Mouse (Mus musculus) forebrain, embryonic 13.5 days (tissue): ENCODE measurements around the gene Mtnr1b. TPM values are rescaled to one million over a fixed set of nuclear protein-coding genes. Genes with fewer than 3 reads are reported as not detected.

Source experiments
- ATAC-seq: fragments of 200-750 bp; cut with Nextera tagmentation; 2 replicates; pipeline ENCODE4 v1.8.0; 2017
- H3K27ac ChIP-seq: fragments of 300-500 bp; sonication (generic); 2 replicates; pipeline ENCODE4 v1.5.1; 2015; ENCODE audit warnings: inconsistent platforms, mild to moderate bottlenecking, moderate library complexity
- H3K27me3 ChIP-seq: fragments of 300-500 bp; sonication (generic); 2 replicates; pipeline ENCODE4 v1.6.1; 2015; ENCODE audit warnings: mild to moderate bottlenecking, inconsistent platforms
- H3K36me3 ChIP-seq: fragments of 300-500 bp; sonication (generic); 2 replicates; pipeline ENCODE4 v1.6.1; 2015; ENCODE audit warnings: mild to moderate bottlenecking, inconsistent platforms; ENCODE audit not compliant: poor library complexity, severe bottlenecking
- H3K4me1 ChIP-seq: fragments of 300-500 bp; sonication (generic); 2 replicates; pipeline ENCODE4 v1.6.1; 2015; ENCODE audit warnings: inconsistent platforms
- H3K4me2 ChIP-seq: fragments of 300-500 bp; sonication (generic); 2 replicates; pipeline ENCODE4 v1.6.1; 2015; ENCODE audit warnings: inconsistent platforms, mild to moderate bottlenecking, moderate library complexity
- H3K4me3 ChIP-seq: fragments of 300-500 bp; sonication (generic); 2 replicates; pipeline ENCODE4 v1.5.1; 2015; ENCODE audit warnings: mild to moderate bottlenecking, inconsistent platforms
- H3K9ac ChIP-seq: fragments of 300-500 bp; sonication (generic); 2 replicates; pipeline ENCODE4 v1.6.1; 2015; ENCODE audit warnings: mild to moderate bottlenecking, inconsistent platforms
- H3K9me3 ChIP-seq: fragments of 300-500 bp; sonication (generic); replicated peaks from 2 replicates; pipeline ENCODE4 v1.6.1; 2016; ENCODE audit warnings: inconsistent platforms
- WGBS: fragments of 180-500 bp; shearing (Covaris S2); methylation state at CpG from one replicate; pipeline ENCODE4 v1.1.7; 2015; 5-methylcytosine and 5-hydroxymethylcytosine counted together
- polyA plus RNA-seq: library from polyadenylated mRNA; unstranded; fragments of >200 nt; fragmentation: Nextera tagmentation; extraction: Ambion mirVana; gene quantifications from 2 replicates; pipeline ENCODE4 v1.2.1, GENCODE M21; 2015

The Mtnr1b gene
- not detected in 2 replicates for polyA plus RNA-seq

- Histone ChIP-seq H3K27ac (no peak within 1 kb of the TSS), H3K9me3 (no peaks in the 10 kb centered on the region), H3K9ac (no peak within 1 kb of the TSS), H3K27me3 (0 out of 2 replicates have a peak, but pooled peaks cover 3% of the 10 kb centered on the region), H3K4me3 (no peak within 1 kb of the TSS), H3K4me1 (no peaks in the 10 kb centered on the region), H3K4me2 (peak within 1 kb of the TSS; percentile 12; the same call in 1 of the 2 replicates), H3K36me3 (no peaks in the 10 kb centered on the region)
- 0 out of 2 replicates have a peak, but pooled peaks have one; percentile 16 for ATAC-seq
- WGBS, result 62% methylated on average over 19 of the region's 19 CpGs
These were observed at the start of gene Mtnr1b for GRCm38 (mm10) chr9:15874506-15875160. TSS of gene Mtnr1b (minus strand) at chr9:15874556.

- Histone ChIP-seq H3K4me2 (no peak overlapping the region), H3K9ac (no peak overlapping the region), H3K4me1 (no peaks in the 10 kb centered on the region), H3K27ac (no peak overlapping the region), H3K36me3 (peaks cover 29% of the 10 kb centered on the region), H3K4me3 (no peak overlapping the region), H3K27me3 (no peaks in the 10 kb centered on the region), H3K9me3 (no peaks in the 10 kb centered on the region)
- no peak for ATAC-seq
- WGBS, result 73% methylated on average over 4 of the region's 4 CpGs
These were observed 45.9 kb upstream of the Mtnr1b start for GRCm38 (mm10) chr9:15920271-15920670.

- Histone ChIP-seq H3K27ac (no peak overlapping the region), H3K36me3 (peaks cover 37% of the 10 kb centered on the region), H3K4me3 (no peak overlapping the region), H3K4me2 (no peak overlapping the region), H3K4me1 (no peaks in the 10 kb centered on the region), H3K9ac (no peak overlapping the region), H3K27me3 (no peaks in the 10 kb centered on the region), H3K9me3 (no peaks in the 10 kb centered on the region)
- ATAC-seq, result peak; percentile 56; the same call in 1 of the 2 replicates
- WGBS, result 55% methylated on average over 5 of the region's 5 CpGs
These were observed 45.1 kb upstream of the Mtnr1b start for GRCm38 (mm10) chr9:15919373-15920005.

GRCm38 (mm10) chr9:15916600-15916999 lies 42.2 kb upstream of the Mtnr1b start:
- Histone ChIP-seq H3K9me3 (no peaks in the 10 kb centered on the region), H3K4me3 (no peak overlapping the region), H3K4me1 (no peaks in the 10 kb centered on the region), H3K36me3 (peaks cover 28% of the 10 kb centered on the region), H3K4me2 (no peak overlapping the region), H3K9ac (no peak overlapping the region), H3K27me3 (no peaks in the 10 kb centered on the region), H3K27ac (no peak overlapping the region)
- no peak for ATAC-seq

- H3K9me3 ChIP-seq, result no peaks in the 10 kb centered on the region
- H3K36me3 ChIP-seq, result peaks cover 18% of the 10 kb centered on the region
- no peak for ATAC-seq
- no peak overlapping the region for H3K27ac ChIP-seq
- no peaks in the 10 kb centered on the region for H3K4me1 ChIP-seq
- H3K4me2 ChIP-seq, result no peak overlapping the region
- no peak overlapping the region for H3K4me3 ChIP-seq
- H3K27me3 ChIP-seq, result no peaks in the 10 kb centered on the region
- 49% methylated on average over 1 of the region's 1 CpGs for WGBS
- no peak overlapping the region for H3K9ac ChIP-seq
These were observed 38.4 kb upstream of the Mtnr1b start for GRCm38 (mm10) chr9:15912735-15913134.

- no peak for ATAC-seq
- Histone ChIP-seq H3K9me3 (no peaks in the 10 kb centered on the region), H3K4me2 (no peak overlapping the region), H3K9ac (no peak overlapping the region), H3K36me3 (peaks cover 4% of the 10 kb centered on the region), H3K27me3 (no peaks in the 10 kb centered on the region), H3K4me1 (0 out of 2 replicates have a peak, but pooled peaks cover 2% of the 10 kb centered on the region), H3K27ac (no peak overlapping the region), H3K4me3 (no peak overlapping the region)
- WGBS, result 77% methylated on average over 2 of the region's 2 CpGs
These were observed 35.2 kb upstream of the Mtnr1b start for GRCm38 (mm10) chr9:15909397-15910113.

GRCm38 (mm10) chr9:15903948-15904750 lies 29.8 kb upstream of the Mtnr1b start:
- H3K9me3 ChIP-seq, result no peaks in the 10 kb centered on the region
- no peaks in the 10 kb centered on the region for H3K36me3 ChIP-seq
- no peak overlapping the region for H3K4me3 ChIP-seq
- no peaks in the 10 kb centered on the region for H3K27me3 ChIP-seq
- H3K9ac ChIP-seq, result no peak overlapping the region
- 24% methylated on average over 9 of the region's 9 CpGs for WGBS
- no peak overlapping the region for H3K27ac ChIP-seq
- ATAC-seq, result no peak
- H3K4me2 ChIP-seq, result no peak overlapping the region; the same call in 1 of the 2 replicates
- peaks cover 10% of the 10 kb centered on the region; the same call in 1 of the 2 replicates for H3K4me1 ChIP-seq

GRCm38 (mm10) chr9:15898112-15898511 lies 23.8 kb upstream of the Mtnr1b start:
- no peaks in the 10 kb centered on the region for H3K27me3 ChIP-seq
- H3K9ac ChIP-seq, result no peak overlapping the region
- H3K27ac ChIP-seq, result no peak overlapping the region
- H3K4me2 ChIP-seq, result no peak overlapping the region
- H3K9me3 ChIP-seq, result no peaks in the 10 kb centered on the region
- no peaks in the 10 kb centered on the region for H3K36me3 ChIP-seq
- WGBS, result 31% methylated on average over 2 of the region's 2 CpGs
- H3K4me1 ChIP-seq, result no peaks in the 10 kb centered on the region
- H3K4me3 ChIP-seq, result no peak overlapping the region
- ATAC-seq, result peak; percentile 65

GRCm38 (mm10) chr9:15886756-15887155 lies 12.4 kb upstream of the Mtnr1b start:
- Histone ChIP-seq H3K9me3 (no peaks in the 10 kb centered on the region), H3K4me3 (no peak overlapping the region), H3K9ac (no peak overlapping the region), H3K4me2 (no peak overlapping the region), H3K4me1 (no peaks in the 10 kb centered on the region), H3K27ac (no peak overlapping the region), H3K27me3 (no peaks in the 10 kb centered on the region), H3K36me3 (no peaks in the 10 kb centered on the region)
- peak; percentile 75; the same call in 1 of the 2 replicates for ATAC-seq
- 73% methylated on average over 5 of the region's 5 CpGs for WGBS

GRCm38 (mm10) chr9:15880754-15881153 lies 6.4 kb upstream of the Mtnr1b start:
- no peaks in the 10 kb centered on the region for H3K27me3 ChIP-seq
- H3K4me3 ChIP-seq, result no peak overlapping the region
- H3K36me3 ChIP-seq, result no peaks in the 10 kb centered on the region
- no peak for ATAC-seq
- H3K9ac ChIP-seq, result no peak overlapping the region
- H3K4me1 ChIP-seq, result no peaks in the 10 kb centered on the region
- no peak overlapping the region for H3K27ac ChIP-seq
- no peaks in the 10 kb centered on the region for H3K9me3 ChIP-seq
- no peak overlapping the region for H3K4me2 ChIP-seq

GRCm38 (mm10) chr9:15880160-15880603 lies 5.8 kb upstream of the Mtnr1b start:
- H3K36me3 ChIP-seq, result no peaks in the 10 kb centered on the region
- no peaks in the 10 kb centered on the region for H3K9me3 ChIP-seq
- peak; percentile 72 for ATAC-seq
- H3K27me3 ChIP-seq, result no peaks in the 10 kb centered on the region
- H3K4me3 ChIP-seq, result no peak overlapping the region
- H3K9ac ChIP-seq, result no peak overlapping the region
- no peaks in the 10 kb centered on the region for H3K4me1 ChIP-seq
- WGBS, result 18% methylated on average over 3 of the region's 3 CpGs
- no peak overlapping the region for H3K4me2 ChIP-seq
- no peak overlapping the region for H3K27ac ChIP-seq
